Mouse (Mus musculus) small intestine, adult 2 months (tissue): Measurements from ENCODE around the gene Stc2.

ENCODE experiments used
- CTCF ChIP-seq: fragments of 200-500 bp; IDR thresholded peaks from 2 replicates; pipeline ENCODE4 v1.5.1; 2012; ENCODE audit warnings: low read depth, mild to moderate bottlenecking, control low read depth, inconsistent platforms, low read length, moderate library complexity, mixed read lengths; ENCODE audit not compliant: insufficient replicate concordance, insufficient read length; ENCODE audit errors: extremely low read depth
- POLR2A ChIP-seq: fragments of 200-500 bp; IDR thresholded peaks from 2 replicates; pipeline ENCODE4 v1.6.1; 2012; ENCODE audit warnings: low read depth, mild to moderate bottlenecking, control low read depth, inconsistent platforms, low read length, moderate library complexity

GRCm38 (mm10) chr11:31403080-31403479 is 33.2 kb upstream of the Stc2 start:
- TF ChIP-seq CTCF = no peak
- TF ChIP-seq POLR2A = no peak
